ENCODE assay signal across 24 mouse cellular contexts in genomic region chr6:147719539-147719938, GRCm38 (mm10).
"Had no signal": no experiment of that assay in that cellular context is flagged by ENCODE, and none has a peak within 500 bp of the region (broad histone marks: within the 10 kb centered on the region; RNA-seq: fewer than 3 reads in every experiment).

No protein-coding gene starts in this region.

- DNase-seq: liver, postnatal 0 days; lung, adult 2 months; lung, postnatal 14 days; lung, postnatal 36 days; midbrain, embryonic 14.5 days; retina, postnatal 1 day; right cerebral cortex, adult 18-20 months; right cerebral cortex, postnatal 25 days; right cerebral cortex, postnatal 4 days; spleen, adult 18-20 months; thymus, adult 2 months; thymus, postnatal 25 days; thymus, postnatal 4 days had no signal

- H3K36me3 ChIP-seq: lung, embryonic 15.5 days; midbrain, embryonic 10.5 days; midbrain, embryonic 12.5 days; neural tube, embryonic 13.5 days; neural tube, embryonic 15.5 days; stomach, embryonic 15.5 days had no signal

- H3K27ac ChIP-seq: lung, embryonic 15.5 days; macrophage; midbrain, embryonic 12.5 days; neural tube, embryonic 13.5 days; neural tube, embryonic 15.5 days; stomach, embryonic 15.5 days; stomach, postnatal 0 days had no signal

- ATAC-seq: liver, postnatal 0 days; lung, postnatal 0 days had no signal

- H3K9me3 ChIP-seq: lung, embryonic 15.5 days; megakaryocyte, embryonic 14.5 days; midbrain, embryonic 10.5 days; midbrain, embryonic 12.5 days; neural tube, embryonic 13.5 days; neural tube, embryonic 15.5 days; stomach, embryonic 15.5 days had no signal

- H3K4me2 ChIP-seq: lung, embryonic 15.5 days; midbrain, embryonic 12.5 days; neural tube, embryonic 13.5 days; neural tube, embryonic 15.5 days; stomach, embryonic 15.5 days had no signal

- H3K4me3 ChIP-seq: lung, embryonic 15.5 days; megakaryocyte, embryonic 14.5 days; midbrain, embryonic 10.5 days; midbrain, embryonic 12.5 days; myocyte; neural tube, embryonic 13.5 days; neural tube, embryonic 15.5 days; stomach, embryonic 15.5 days had no signal

- H3K9ac ChIP-seq: liver, postnatal 0 days; lung, embryonic 15.5 days; midbrain, embryonic 12.5 days; neural tube, embryonic 13.5 days; neural tube, embryonic 15.5 days; stomach, embryonic 15.5 days had no signal

- H3K4me1 ChIP-seq: megakaryocyte, embryonic 14.5 days; stomach, embryonic 15.5 days had no signal

- H3K27me3 ChIP-seq: lung, embryonic 15.5 days; midbrain, embryonic 12.5 days; neural tube, embryonic 13.5 days; neural tube, embryonic 15.5 days; stomach, embryonic 15.5 days had no signal
